Mouse (Mus musculus) G1E (cell line): ENCODE data around the gene Erc2.

Source experiments
- CTCF ChIP-seq: IDR thresholded peaks from 2 replicates; pipeline ENCODE4 v1.5.1; 2012; ENCODE audit warnings: low read depth, low read length, inconsistent platforms, mixed read lengths
- GATA1 ChIP-seq: IDR thresholded peaks from 2 replicates; pipeline ENCODE4 v1.6.1; 2012; ENCODE audit warnings: borderline replicate concordance, low read length, inconsistent platforms, mixed read lengths
- POLR2AphosphoS5 ChIP-seq: IDR thresholded peaks from 2 replicates; pipeline ENCODE4 v1.6.1; 2012; ENCODE audit warnings: low read depth, low read length, inconsistent platforms; ENCODE audit not compliant: insufficient replicate concordance
- TAL1 ChIP-seq: conservative IDR thresholded peaks from 2 replicates; pipeline ENCODE4 v1.6.1; 2012; ENCODE audit warnings: low read depth, low read length, inconsistent platforms, mixed read lengths

- TF ChIP-seq CTCF (no peak), GATA1 (no peak), POLR2AphosphoS5 (no peak), TAL1 (no peak)
These were observed 787.2 kb downstream of the Erc2 start for GRCm38 (mm10) chr14:28409390-28409789.
